In genomic region chr13:41467036-41467435, GRCm38 (mm10) we compare ENCODE assay signal across 10 mouse cellular contexts. TPM values are rescaled to one million over a fixed set of nuclear protein-coding genes. Genes with fewer than 3 reads are reported as not detected.
DNase-seq lines count a peak whose midpoint lies in the region; ATAC-seq lines count a peak whose summit lies in the region.
"Had no signal": no experiment of that assay in that cellular context is flagged by ENCODE, and none has a peak within 500 bp of the region (broad histone marks: within the 10 kb centered on the region; RNA-seq: fewer than 3 reads in every experiment).

No protein-coding gene starts in this region.

- ATAC-seq in granulocyte monocyte progenitor cell, adult 5-6 weeks (replicated peaks; ENCODE audit: poor library complexity, severe bottlenecking) = peak; percentile 85
- peak; percentile 76 for ATAC-seq in kidney, embryonic 15.5 days (replicated peaks; ENCODE audit: low FRiP score)
- ATAC-seq in megakaryocyte progenitor cell, adult 5-6 weeks (replicated peaks; ENCODE audit: poor library complexity) = peak; percentile 89

- H3K4me3 ChIP-seq in kidney, embryonic 15.5 days (replicated peaks) = no peak overlapping the region

- H3K4me2 ChIP-seq in kidney, embryonic 15.5 days = no peak overlapping the region

- no peak overlapping the region for H3K9ac ChIP-seq in kidney, embryonic 15.5 days

- DNase-seq in gastrocnemius, adult 18-20 months (ENCODE audit: low spot score) = peak; percentile 30
- no peak for DNase-seq in gastrocnemius, postnatal 10 days
- no peak for DNase-seq in frontal cortex, postnatal 36 days (ENCODE audit: low spot score in 2 of 2)
- DNase-seq in right cerebral cortex, postnatal 14 days = no peak
- no peak for DNase-seq in layer of hippocampus, adult 18-20 months (ENCODE audit: low spot score in 2 of 2)
- DNase-seq: cerebellum, adult 9-10 months; left cerebral cortex, postnatal 4 days had no signal

- no peaks in the 10 kb centered on the region for H3K36me3 ChIP-seq in kidney, embryonic 15.5 days

- H3K27ac ChIP-seq in kidney, embryonic 15.5 days = peak overlapping the region; percentile 79

- H3K4me1 ChIP-seq in kidney, embryonic 15.5 days = peaks cover 8% of the 10 kb centered on the region; the same call in 1 of the 2 replicates

- H3K9me3 ChIP-seq in kidney, embryonic 15.5 days (replicated peaks) = no peaks in the 10 kb centered on the region

- no peaks in the 10 kb centered on the region for H3K27me3 ChIP-seq in kidney, embryonic 15.5 days

- 40% methylated on average over 2 of the region's 2 CpGs for WGBS in kidney, embryonic 15.5 days

RNA-seq across cellular contexts. Expression of gene Nedd9, which starts 20.1 kb away (rescaled TPM):
- total RNA-seq in gastrocnemius, adult 18-20 months (2021) = 10 to 100 TPM in 1 of 2 experiments, 1 to 10 TPM in 1; 4.5 to 11.9 TPM
- total RNA-seq in gastrocnemius, postnatal 10 days (2021) = 10 to 100 TPM; 15.1 to 17.4 TPM
- total RNA-seq in granulocyte monocyte progenitor cell, adult 5-6 weeks (2014; fragmentation: Nextera tagmentation) = 15.1 and 22.2 TPM in 2 replicates
- total RNA-seq in granulocyte monocyte progenitor cell, adult 5-6 weeks (2017) = 23.4 and 37.8 TPM in 2 replicates
- 22.8 and 23.8 TPM in 2 replicates for polyA plus RNA-seq in kidney, embryonic 15.5 days (2015; fragmentation: Nextera tagmentation; extraction: Ambion mirVana)
- total RNA-seq in megakaryocyte progenitor cell, adult 5-6 weeks (2015) = 16.8 and 18.6 TPM in 2 replicates
- total RNA-seq in megakaryocyte progenitor cell, adult 5-6 weeks (2017) = 19.7 and 23.1 TPM in 2 replicates
- 10 to 100 TPM; 12.6 to 12.9 TPM for total RNA-seq in layer of hippocampus, adult 18-20 months (2021)
